Mouse (Mus musculus): ENCODE measurements at regions not wholly inside any gene's neighbourhood (a gene's known extent, or its start where the extent isn't known, plus 50 kb on each side); places are given as distances from the start of the nearest gene placed in this dataset.
"Not testable (repeated sequence)": the region's sequence is repeated elsewhere in the genome, so short reads cannot be mapped to it uniquely, and the experiment has no call there.

DNA sequence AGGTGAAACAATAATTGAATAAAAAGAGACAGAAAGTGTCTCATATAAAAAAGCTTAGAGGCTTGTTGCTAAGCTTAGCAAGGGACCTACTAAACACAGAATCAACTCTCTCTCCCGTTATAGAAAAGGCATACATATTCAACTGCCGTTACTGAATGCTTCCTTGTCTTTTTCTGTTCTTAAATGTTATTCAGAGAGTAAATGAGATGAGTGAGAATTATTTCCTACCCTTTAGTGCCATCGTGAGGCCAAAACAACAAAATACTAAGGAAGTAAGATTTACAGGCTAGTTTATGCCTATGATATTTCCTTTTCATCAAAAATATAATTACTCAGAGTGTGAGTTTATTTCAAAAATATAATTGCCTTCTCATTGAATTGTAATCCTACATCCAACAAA, 686.6 kb upstream of the 1700008P02Rik start:
- Histone ChIP-seq H3K27me3 (ENCODE audit: control insufficient read depth, insufficient read depth, low read length) (no peaks in the 10 kb centered on the region), H3K9ac (ENCODE audit: low read depth, low read length) (no peak overlapping the region), H3K4me2 (replicated peaks; ENCODE audit: low read depth, low read length) (no peak overlapping the region), H3K4me1 (replicated peaks; ENCODE audit: control insufficient read depth, insufficient read depth, low read length) (no peaks in the 10 kb centered on the region), H3K4me3 (ENCODE audit: low read depth, low read length) (no peak overlapping the region), H3K27ac (ENCODE audit: low read depth, low read length) (no peak overlapping the region), H3K36me3 (ENCODE audit: control insufficient read depth, insufficient read depth, low read length) (no peaks in the 10 kb centered on the region), H3K9me3 (ENCODE audit: control insufficient read depth, low read length) (no peaks in the 10 kb centered on the region)
- DNase-seq (ENCODE audit: low spot score) (peak; percentile 18), ATAC-seq (ENCODE audit: low FRiP score) (no peak)
- 46% methylated on average over 3 of the region's 3 CpGs for WGBS

DNA sequence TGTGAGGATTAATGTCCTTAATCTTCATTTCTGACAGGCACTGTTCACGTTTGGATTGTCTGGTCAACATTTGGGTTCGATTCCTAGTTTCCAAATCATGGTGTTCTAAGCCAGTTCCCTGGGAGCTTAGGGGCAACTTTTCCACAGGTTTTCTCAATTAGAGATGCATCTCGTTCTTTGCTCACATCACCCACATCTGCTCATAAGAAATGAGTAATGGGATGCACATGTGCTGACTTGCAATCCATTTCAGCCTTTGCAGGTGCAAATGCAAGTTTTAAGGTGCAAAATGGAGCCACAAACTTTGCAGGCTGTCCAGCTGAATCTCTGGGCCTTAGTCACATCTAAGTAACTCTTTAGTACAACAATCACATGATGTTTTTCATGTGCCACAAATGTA, 678.3 kb upstream of the 1700008P02Rik start:
- ATAC-seq (ENCODE audit: low FRiP score) = no peak
- Histone ChIP-seq H3K27ac (ENCODE audit: low read depth, low read length) (no peak overlapping the region), H3K27me3 (ENCODE audit: control insufficient read depth, insufficient read depth, low read length) (no peaks in the 10 kb centered on the region), H3K4me3 (ENCODE audit: low read depth, low read length) (no peak overlapping the region), H3K9ac (ENCODE audit: low read depth, low read length) (no peak overlapping the region), H3K4me2 (replicated peaks; ENCODE audit: low read depth, low read length) (no peak overlapping the region), H3K36me3 (ENCODE audit: control insufficient read depth, insufficient read depth, low read length) (no peaks in the 10 kb centered on the region), H3K9me3 (ENCODE audit: control insufficient read depth, low read length) (no peaks in the 10 kb centered on the region), H3K4me1 (replicated peaks; ENCODE audit: control insufficient read depth, insufficient read depth, low read length) (no peaks in the 10 kb centered on the region)
- DNase-seq (ENCODE audit: low spot score) = no peak
- 62% methylated on average over 3 of the region's 3 CpGs for WGBS

DNA sequence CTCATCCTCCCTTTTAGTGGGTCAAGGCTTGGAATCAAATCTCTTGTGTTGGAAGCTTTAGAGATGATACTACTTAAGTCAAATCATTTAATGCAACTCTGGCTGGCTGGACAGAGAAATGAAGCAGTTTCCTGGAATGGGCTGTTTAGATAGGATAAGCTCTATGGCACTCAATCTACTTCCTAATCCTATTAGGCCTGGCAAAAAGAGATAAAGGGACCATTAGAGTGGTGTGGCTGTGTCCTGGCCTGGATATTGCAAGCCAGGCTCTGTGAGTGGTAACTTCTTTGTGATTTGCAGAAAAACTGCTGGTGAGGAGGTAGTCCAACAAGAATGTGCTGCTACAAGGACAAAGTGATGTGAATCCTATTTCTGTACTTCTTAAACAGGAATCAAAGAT, 670.8 kb upstream of the 1700008P02Rik start:
- H3K4me1 ChIP-seq (replicated peaks; ENCODE audit: control insufficient read depth, insufficient read depth, low read length) = no peaks in the 10 kb centered on the region
- no peak overlapping the region for H3K4me3 ChIP-seq (ENCODE audit: low read depth, low read length)
- H3K4me2 ChIP-seq (replicated peaks; ENCODE audit: low read depth, low read length) = no peak overlapping the region
- H3K27ac ChIP-seq (ENCODE audit: low read depth, low read length) = no peak overlapping the region
- ATAC-seq (ENCODE audit: low FRiP score) = no peak
- no peaks in the 10 kb centered on the region for H3K27me3 ChIP-seq (ENCODE audit: control insufficient read depth, insufficient read depth, low read length)
- no peaks in the 10 kb centered on the region for H3K36me3 ChIP-seq (ENCODE audit: control insufficient read depth, insufficient read depth, low read length)
- H3K9ac ChIP-seq (ENCODE audit: low read depth, low read length) = no peak overlapping the region
- DNase-seq (ENCODE audit: low spot score) = no peak
- H3K9me3 ChIP-seq (ENCODE audit: control insufficient read depth, low read length) = no peaks in the 10 kb centered on the region

DNA sequence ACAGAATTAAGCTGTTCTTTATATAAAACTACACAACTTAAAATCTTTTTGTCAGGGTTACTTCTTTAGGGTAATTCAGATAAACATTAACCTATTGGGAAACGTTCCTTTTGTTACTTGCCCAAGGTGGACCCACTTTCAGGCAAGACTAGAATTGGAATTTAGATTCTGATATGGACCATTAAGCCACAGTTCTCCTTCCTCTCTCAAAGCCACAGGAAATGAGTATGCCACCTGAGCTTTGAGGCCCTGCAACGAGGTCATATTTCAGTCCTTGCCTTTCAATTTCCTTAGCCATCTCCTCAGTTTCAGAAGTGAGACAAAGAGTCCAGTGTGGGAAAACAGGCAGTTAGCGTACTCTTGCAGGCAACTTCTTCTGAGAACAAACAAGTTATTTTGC, 637.3 kb upstream of the 1700008P02Rik start:
- H3K27ac ChIP-seq (ENCODE audit: low read depth, low read length) = no peak overlapping the region
- WGBS = 56% methylated on average over 3 of the region's 3 CpGs
- H3K4me2 ChIP-seq (replicated peaks; ENCODE audit: low read depth, low read length) = no peak overlapping the region
- H3K9me3 ChIP-seq (ENCODE audit: control insufficient read depth, low read length) = no peaks in the 10 kb centered on the region
- ATAC-seq (ENCODE audit: low FRiP score) = no peak
- DNase-seq (ENCODE audit: low spot score) = no peak
- H3K4me1 ChIP-seq (replicated peaks; ENCODE audit: control insufficient read depth, insufficient read depth, low read length) = no peaks in the 10 kb centered on the region
- no peaks in the 10 kb centered on the region for H3K27me3 ChIP-seq (ENCODE audit: control insufficient read depth, insufficient read depth, low read length)
- no peak overlapping the region for H3K9ac ChIP-seq (ENCODE audit: low read depth, low read length)
- no peaks in the 10 kb centered on the region for H3K36me3 ChIP-seq (ENCODE audit: control insufficient read depth, insufficient read depth, low read length)
- H3K4me3 ChIP-seq (ENCODE audit: low read depth, low read length) = no peak overlapping the region

DNA sequence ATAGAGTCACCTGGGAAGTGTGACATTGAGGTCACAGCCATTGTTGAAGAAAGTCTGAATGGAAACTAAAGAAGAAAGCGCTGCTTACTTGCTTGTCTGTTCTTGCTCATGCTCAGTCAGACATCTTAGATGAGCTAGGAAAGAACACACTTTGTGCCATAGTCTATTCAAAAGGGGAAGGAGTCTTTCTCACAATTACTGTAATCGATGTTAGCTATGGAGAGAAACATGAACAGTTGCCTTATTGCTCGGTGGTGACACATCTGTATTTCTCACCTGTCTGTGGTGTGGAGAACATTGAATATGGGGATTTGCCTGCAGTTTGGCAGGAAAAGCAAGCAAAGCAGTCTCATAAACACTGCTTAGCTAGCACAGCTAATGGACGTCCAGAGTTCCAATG, 628.1 kb upstream of the 1700008P02Rik start:
- Histone ChIP-seq H3K4me2 (replicated peaks; ENCODE audit: low read depth, low read length) (no peak overlapping the region), H3K4me3 (ENCODE audit: low read depth, low read length) (no peak overlapping the region), H3K27ac (ENCODE audit: low read depth, low read length) (no peak overlapping the region), H3K4me1 (replicated peaks; ENCODE audit: control insufficient read depth, insufficient read depth, low read length) (no peaks in the 10 kb centered on the region), H3K9me3 (ENCODE audit: control insufficient read depth, low read length) (no peaks in the 10 kb centered on the region), H3K9ac (ENCODE audit: low read depth, low read length) (no peak overlapping the region), H3K36me3 (ENCODE audit: control insufficient read depth, insufficient read depth, low read length) (no peaks in the 10 kb centered on the region), H3K27me3 (ENCODE audit: control insufficient read depth, insufficient read depth, low read length) (no peaks in the 10 kb centered on the region)
- no peak for ATAC-seq (ENCODE audit: low FRiP score)
- WGBS = 84% methylated on average over 4 of the region's 4 CpGs
- no peak for DNase-seq (ENCODE audit: low spot score)

DNA sequence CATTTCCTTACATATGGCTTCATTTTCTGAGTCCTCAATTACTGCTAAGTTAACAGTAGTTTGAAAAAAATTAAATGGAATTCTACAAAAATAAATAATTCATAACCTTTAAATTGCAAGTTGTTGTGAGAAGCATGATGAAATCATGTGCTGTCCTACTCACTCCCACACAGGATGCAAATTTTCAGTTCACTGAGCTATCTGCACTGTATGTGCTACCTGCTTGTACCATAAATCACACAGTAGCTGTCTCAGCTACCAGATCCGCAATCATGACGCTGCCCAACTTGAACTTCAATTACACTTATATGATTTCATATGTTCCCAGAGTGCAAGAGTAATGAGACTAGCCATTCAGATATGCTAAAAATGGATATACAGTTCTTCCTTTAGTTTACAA, 609.5 kb upstream of the 1700008P02Rik start:
- 91% methylated on average over 2 of the region's 2 CpGs for WGBS
- Histone ChIP-seq H3K9ac (ENCODE audit: low read depth, low read length) (no peak overlapping the region), H3K27ac (ENCODE audit: low read depth, low read length) (no peak overlapping the region), H3K4me3 (ENCODE audit: low read depth, low read length) (no peak overlapping the region), H3K9me3 (ENCODE audit: control insufficient read depth, low read length) (no peaks in the 10 kb centered on the region), H3K27me3 (ENCODE audit: control insufficient read depth, insufficient read depth, low read length) (no peaks in the 10 kb centered on the region), H3K4me2 (replicated peaks; ENCODE audit: low read depth, low read length) (no peak overlapping the region), H3K4me1 (replicated peaks; ENCODE audit: control insufficient read depth, insufficient read depth, low read length) (no peaks in the 10 kb centered on the region), H3K36me3 (ENCODE audit: control insufficient read depth, insufficient read depth, low read length) (no peaks in the 10 kb centered on the region)
- no peak for ATAC-seq (ENCODE audit: low FRiP score)
- no peak for DNase-seq (ENCODE audit: low spot score)

DNA sequence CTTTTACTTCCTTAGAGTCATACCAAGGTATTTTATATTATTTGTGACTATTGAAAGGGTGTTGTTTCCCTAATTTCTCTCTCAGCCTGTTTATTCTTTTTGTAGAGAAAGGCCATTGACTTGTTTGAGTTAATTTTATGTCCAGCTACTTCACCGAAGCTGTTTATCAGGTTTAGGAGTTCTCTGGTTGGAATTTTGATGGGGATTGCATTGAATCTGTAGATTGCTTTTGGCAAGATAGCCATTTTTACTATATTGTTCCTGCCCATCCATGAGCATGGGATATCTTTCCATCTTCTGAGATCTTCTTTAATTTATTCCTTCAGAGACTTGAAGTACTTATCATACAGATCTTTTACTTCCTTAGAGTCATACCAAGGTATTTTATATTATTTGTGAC, 568.3 kb upstream of the 1700008P02Rik start:
- not testable (repeated sequence) for H3K27ac ChIP-seq (ENCODE audit: low read depth, low read length); H3K4me1 ChIP-seq (replicated peaks; ENCODE audit: control insufficient read depth, insufficient read depth, low read length); H3K27me3 ChIP-seq (ENCODE audit: control insufficient read depth, insufficient read depth, low read length); DNase-seq (ENCODE audit: low spot score); ATAC-seq (ENCODE audit: low FRiP score); H3K4me3 ChIP-seq (ENCODE audit: low read depth, low read length); H3K9ac ChIP-seq (ENCODE audit: low read depth, low read length); H3K36me3 ChIP-seq (ENCODE audit: control insufficient read depth, insufficient read depth, low read length); H3K4me2 ChIP-seq (replicated peaks; ENCODE audit: low read depth, low read length); H3K9me3 ChIP-seq (ENCODE audit: control insufficient read depth, low read length)
- 92% methylated on average over 1 of the region's 1 CpGs for WGBS

DNA sequence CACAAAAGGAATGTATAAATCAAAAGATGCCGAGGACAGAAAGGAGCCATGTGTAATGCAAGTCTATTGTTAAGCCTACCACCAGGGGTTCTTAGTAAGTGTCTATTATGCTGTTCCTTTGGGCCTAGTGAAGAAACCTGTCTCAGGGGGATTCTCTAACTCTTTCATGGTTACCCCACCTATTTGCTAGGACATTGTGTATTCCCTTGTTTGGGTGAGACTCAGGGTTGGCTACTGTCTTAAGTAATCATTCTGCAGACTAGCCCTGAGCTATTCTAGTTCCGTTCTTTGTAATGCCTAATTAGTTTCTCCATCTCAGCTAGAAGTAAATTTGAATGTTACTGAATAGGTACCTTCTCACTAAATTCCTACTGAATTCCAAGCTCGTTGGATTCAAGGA, 546.4 kb upstream of the 1700008P02Rik start:
- 69% methylated on average over 3 of the region's 3 CpGs for WGBS
- DNase-seq (ENCODE audit: low spot score) (no peak), ATAC-seq (ENCODE audit: low FRiP score) (no peak)
- no peak overlapping the region for H3K4me2 ChIP-seq (replicated peaks; ENCODE audit: low read depth, low read length)
- H3K9ac ChIP-seq (ENCODE audit: low read depth, low read length) = no peak overlapping the region
- no peaks in the 10 kb centered on the region for H3K9me3 ChIP-seq (ENCODE audit: control insufficient read depth, low read length)
- H3K36me3 ChIP-seq (ENCODE audit: control insufficient read depth, insufficient read depth, low read length) = no peaks in the 10 kb centered on the region
- no peaks in the 10 kb centered on the region for H3K27me3 ChIP-seq (ENCODE audit: control insufficient read depth, insufficient read depth, low read length)
- H3K4me3 ChIP-seq (ENCODE audit: low read depth, low read length) = no peak overlapping the region
- no peak overlapping the region for H3K27ac ChIP-seq (ENCODE audit: low read depth, low read length)
- no peaks in the 10 kb centered on the region for H3K4me1 ChIP-seq (replicated peaks; ENCODE audit: control insufficient read depth, insufficient read depth, low read length)

DNA sequence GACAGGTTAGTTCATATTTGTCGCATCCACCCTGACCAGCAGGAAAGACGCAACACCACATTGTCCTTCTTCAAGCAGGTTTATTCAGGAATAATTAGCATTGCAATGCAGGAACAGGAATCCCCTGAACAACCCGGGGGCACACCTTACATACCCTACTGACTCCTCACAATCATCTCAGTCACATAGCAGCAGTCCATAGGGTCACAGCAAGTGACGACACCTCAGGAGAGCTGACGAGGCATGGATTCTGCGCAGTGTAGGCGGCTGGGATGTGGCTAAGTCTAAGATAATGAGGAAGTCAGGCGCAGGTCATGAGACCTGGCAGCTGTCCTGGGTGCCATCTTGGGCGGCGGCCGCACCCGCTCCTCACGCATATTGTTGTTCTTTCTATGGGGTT, 518.8 kb upstream of the 1700008P02Rik start:
- Histone ChIP-seq H3K4me2 (replicated peaks; ENCODE audit: low read depth, low read length) (no peak overlapping the region), H3K9ac (ENCODE audit: low read depth, low read length) (no peak overlapping the region), H3K36me3 (ENCODE audit: control insufficient read depth, insufficient read depth, low read length) (no peaks in the 10 kb centered on the region), H3K27me3 (ENCODE audit: control insufficient read depth, insufficient read depth, low read length) (no peaks in the 10 kb centered on the region), H3K4me3 (ENCODE audit: low read depth, low read length) (no peak overlapping the region), H3K27ac (ENCODE audit: low read depth, low read length) (no peak overlapping the region), H3K9me3 (ENCODE audit: control insufficient read depth, low read length) (no peaks in the 10 kb centered on the region), H3K4me1 (replicated peaks; ENCODE audit: control insufficient read depth, insufficient read depth, low read length) (no peaks in the 10 kb centered on the region)
- ATAC-seq (ENCODE audit: low FRiP score) = no peak
- no peak for DNase-seq (ENCODE audit: low spot score)
- 89% methylated on average over 13 of the region's 13 CpGs for WGBS

Data from hindbrain, embryonic 11.5 days (tissue).